Mouse (Mus musculus) midbrain, embryonic 14.5 days (tissue): ENCODE results near the gene S100a1. TPM values are rescaled to one million over a fixed set of nuclear protein-coding genes. Genes with fewer than 3 reads are reported as not detected.

Experiments
- ATAC-seq: fragments of 200-750 bp; cut with Nextera tagmentation; 2 replicates; pipeline ENCODE4 v1.8.0; 2017; ENCODE audit warnings: moderate number of reproducible peaks, moderate library complexity; ENCODE audit not compliant: low FRiP score, low TSS enrichment
- DNase-seq: peaks from one replicate; pipeline ENCODE4 v3.0.0-alpha.2; 2015
- H3K27ac ChIP-seq: fragments of 300-500 bp; sonication (generic); replicated peaks from 2 replicates; pipeline ENCODE4 v1.5.1; 2014; ENCODE audit warnings: mild to moderate bottlenecking, low read depth, low read length, moderate library complexity
- H3K27me3 ChIP-seq: fragments of 300-500 bp; sonication (generic); 2 replicates; pipeline ENCODE4 v1.6.1; 2014; ENCODE audit warnings: low read length, control low read depth, mixed read lengths; ENCODE audit not compliant: control insufficient read depth, insufficient read depth
- H3K36me3 ChIP-seq: fragments of 300-500 bp; sonication (generic); 2 replicates; pipeline ENCODE4 v1.6.1; 2014; ENCODE audit warnings: low read length, control low read depth; ENCODE audit not compliant: control insufficient read depth, insufficient read depth
- H3K4me1 ChIP-seq: fragments of 300-500 bp; sonication (generic); 2 replicates; pipeline ENCODE4 v1.6.1; 2014; ENCODE audit warnings: mild to moderate bottlenecking, antibody characterized with exemption, low read length, control low read depth; ENCODE audit not compliant: control insufficient read depth, insufficient read depth
- H3K4me2 ChIP-seq: fragments of 300-500 bp; sonication (generic); 2 replicates; pipeline ENCODE4 v1.6.1; 2014; ENCODE audit warnings: mild to moderate bottlenecking, low read length, moderate library complexity
- H3K4me3 ChIP-seq: fragments of 300-500 bp; sonication (generic); replicated peaks from 2 replicates; pipeline ENCODE4 v1.5.1; 2014; ENCODE audit warnings: low read depth, low read length
- H3K9ac ChIP-seq: fragments of 300-500 bp; sonication (generic); replicated peaks from 2 replicates; pipeline ENCODE4 v1.6.1; 2014; ENCODE audit warnings: mild to moderate bottlenecking, low read length, moderate library complexity
- H3K9me3 ChIP-seq: fragments of 300-500 bp; sonication (generic); 2 replicates; pipeline ENCODE4 v1.6.1; 2016; ENCODE audit warnings: low read length, control low read depth, mixed read lengths; ENCODE audit not compliant: control insufficient read depth
- WGBS: fragments of 180-500 bp; shearing (Covaris S2); extraction: QIAGEN DNeasy Blood & Tissue Kit; methylation state at CpG from one replicate; pipeline ENCODE4 v1.1.7; 2014; 5-methylcytosine and 5-hydroxymethylcytosine counted together
- polyA plus RNA-seq: library from polyadenylated mRNA; unstranded; fragments of >200 nt; fragmentation: Nextera tagmentation; extraction: Ambion mirVana; gene quantifications from 2 replicates; pipeline ENCODE4 v1.2.1, GENCODE M21; 2014

Gene S100a1
- polyA plus RNA-seq, 1 experiment from 2014 or later, result 8.3 TPM

GRCm38 (mm10) chr3:90465081-90465685 is 49.0 kb downstream of the S100a1 start:
- DNase-seq, result peak; percentile 57

GRCm38 (mm10) chr3:90464552-90465080 is 49.6 kb downstream of the S100a1 start:
- DNase-seq (no peak), ATAC-seq (no peak)
- peaks cover 8% of the 10 kb centered on the region; the same call in 1 of the 2 replicates for H3K4me1 ChIP-seq
- H3K27ac ChIP-seq, result no peak overlapping the region
- peak overlapping the region; percentile 88 for H3K4me2 ChIP-seq
- H3K9ac ChIP-seq, result peak overlapping the region; percentile 45; the same call in 1 of the 2 replicates
- H3K36me3 ChIP-seq, result no peaks in the 10 kb centered on the region
- peaks cover 45% of the 10 kb centered on the region for H3K27me3 ChIP-seq
- peak overlapping the region; percentile 50 for H3K4me3 ChIP-seq
- WGBS, result 13% methylated on average over 37 of the region's 37 CpGs
- no peaks in the 10 kb centered on the region for H3K9me3 ChIP-seq

More at GRCm38 (mm10) chr3:90465081-90465685, 49.0 kb downstream of the S100a1 start:
- Histone ChIP-seq H3K27ac (no peak overlapping the region), H3K4me3 (peak overlapping the region; percentile 50), H3K4me2 (peak overlapping the region; percentile 88), H3K27me3 (peaks cover 45% of the 10 kb centered on the region), H3K4me1 (peaks cover 8% of the 10 kb centered on the region; the same call in 1 of the 2 replicates), H3K9ac (peak overlapping the region; percentile 45), H3K36me3 (no peaks in the 10 kb centered on the region), H3K9me3 (no peaks in the 10 kb centered on the region)
- 0 out of 2 replicates have a peak, but pooled peaks have one; percentile 29 for ATAC-seq
- WGBS, result under 1% methylated on average over 74 of the region's 75 CpGs

DNA sequence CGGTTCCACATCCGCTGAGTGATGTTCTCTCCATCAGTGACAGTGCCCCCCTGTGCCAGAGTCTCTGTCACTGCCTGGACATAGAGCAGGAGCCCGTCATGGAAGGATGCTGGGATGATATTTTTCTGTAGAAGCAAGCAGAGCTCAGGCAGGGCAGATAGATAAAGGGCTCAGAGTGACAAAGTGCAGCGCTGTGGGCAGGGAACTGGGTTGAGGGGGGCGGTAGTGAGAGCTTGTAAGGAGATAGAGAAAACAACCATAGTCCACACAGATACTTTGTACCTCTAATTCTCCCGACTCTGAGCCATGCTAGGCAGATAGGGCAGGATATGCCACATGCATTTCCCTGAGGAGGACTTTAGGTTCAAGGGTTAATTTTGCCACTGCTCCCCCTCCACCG is 51.6 kb downstream of the S100a1 start:
- H3K4me1 ChIP-seq, result peaks cover 8% of the 10 kb centered on the region; the same call in 1 of the 2 replicates
- no peaks in the 10 kb centered on the region for H3K36me3 ChIP-seq
- H3K27me3 ChIP-seq, result peaks cover 45% of the 10 kb centered on the region
- WGBS, result 26% methylated on average over 7 of the region's 7 CpGs
- DNase-seq (no peak), ATAC-seq (no peak)
- H3K4me2 ChIP-seq, result no peak overlapping the region
- H3K9me3 ChIP-seq, result no peaks in the 10 kb centered on the region
- no peak overlapping the region for H3K27ac ChIP-seq
- H3K4me3 ChIP-seq, result no peak overlapping the region
- H3K9ac ChIP-seq, result no peak overlapping the region

DNA sequence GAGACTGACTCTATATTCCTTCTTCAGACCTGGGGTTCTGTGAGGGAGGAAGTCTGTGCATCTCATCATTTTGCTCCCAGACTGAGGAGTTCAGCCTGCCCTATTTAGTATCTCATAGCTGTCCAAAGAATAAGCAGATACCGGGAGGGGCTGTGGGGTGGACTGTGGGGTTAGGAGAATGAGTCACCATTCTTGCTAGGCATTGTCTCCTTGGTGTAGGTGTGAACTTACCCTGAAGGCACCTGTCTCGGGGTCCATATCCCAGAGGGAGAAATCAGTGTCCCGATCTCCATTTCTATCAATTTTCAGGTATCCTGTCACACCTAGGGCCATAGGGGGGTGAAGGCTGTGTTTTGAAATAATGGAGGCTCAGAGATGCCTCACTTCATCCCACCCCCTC is 52.3 kb downstream of the S100a1 start:
- H3K4me1 ChIP-seq, result peaks cover 8% of the 10 kb centered on the region; the same call in 1 of the 2 replicates
- peaks cover 45% of the 10 kb centered on the region for H3K27me3 ChIP-seq
- no peak overlapping the region for H3K27ac ChIP-seq
- WGBS, result 93% methylated on average over 3 of the region's 3 CpGs
- no peak for DNase-seq
- H3K4me2 ChIP-seq, result no peak overlapping the region
- H3K9me3 ChIP-seq, result no peaks in the 10 kb centered on the region
- H3K9ac ChIP-seq, result no peak overlapping the region
- no peaks in the 10 kb centered on the region for H3K36me3 ChIP-seq
- H3K4me3 ChIP-seq, result no peak overlapping the region
- ATAC-seq, result no peak

Other genes starting within 250 kb of the S100a1 start
- gene Dennd4b, start 249.2 kb downstream of the S100a1 start, polyA plus RNA-seq, result 7.3 and 7.6 TPM in 2 replicates
- 16.0 and 22.9 TPM in 2 replicates for gene Gatad2b, start 221.2 kb downstream of the S100a1 start, polyA plus RNA-seq
- gene Slc27a3, start 124.5 kb downstream of the S100a1 start, polyA plus RNA-seq, result 23.6 and 25.0 TPM in 2 replicates
- gene Ints3, start 80.8 kb downstream of the S100a1 start, polyA plus RNA-seq, result 32.3 and 35.0 TPM in 2 replicates
- 0.65 and 2.3 TPM in 2 replicates for gene Npr1, start 48.5 kb downstream of the S100a1 start, polyA plus RNA-seq
- gene Ilf2, start 38.3 kb downstream of the S100a1 start, polyA plus RNA-seq, result 271 and 282 TPM in 2 replicates
- 89.7 and 92.8 TPM in 2 replicates for gene Snapin, start 23.4 kb downstream of the S100a1 start, polyA plus RNA-seq
- 135 and 145 TPM in 2 replicates for gene Chtop, start 4.9 kb downstream of the S100a1 start, polyA plus RNA-seq
- 5.9 and 8.0 TPM in 2 replicates for gene S100a13, start within 50 bp of the S100a1 start, polyA plus RNA-seq
- gene S100a14, start 12.5 kb upstream of the S100a1 start, polyA plus RNA-seq, result not detected in 2 replicates
- gene S100a16, start 22.9 kb upstream of the S100a1 start, polyA plus RNA-seq, result 25.3 and 32.5 TPM in 2 replicates
- not detected in 2 replicates for gene S100a3, start 46.2 kb upstream of the S100a1 start, polyA plus RNA-seq
- gene S100a2, start 75.9 kb upstream of the S100a1 start, polyA plus RNA-seq, result not detected in 2 replicates
- not detected in 2 replicates for gene Gm42674, start 87.5 kb upstream of the S100a1 start, polyA plus RNA-seq
- 1.5 TPM in 1 of 2 replicates, not detected in the other for gene S100a4, start 89.4 kb upstream of the S100a1 start, polyA plus RNA-seq
- not detected in 2 replicates for gene S100a5, start 94.1 kb upstream of the S100a1 start, polyA plus RNA-seq
- 4.6 and 32.0 TPM in 2 replicates for gene S100a6, start 98.5 kb upstream of the S100a1 start, polyA plus RNA-seq
- gene S100a7a, start 139.6 kb upstream of the S100a1 start, polyA plus RNA-seq, result not detected in 2 replicates
- gene S100a8, start 154.6 kb upstream of the S100a1 start, polyA plus RNA-seq, result 2.2 TPM in 1 of 2 replicates, not detected in the other
- 0.95 TPM in 1 of 2 replicates, not detected in the other for gene S100a9, start 181.3 kb upstream of the S100a1 start, polyA plus RNA-seq
- gene Pglyrp4, start 212.5 kb upstream of the S100a1 start, polyA plus RNA-seq, result 0.16 TPM in 1 of 2 replicates, not detected in the other